Mouse (Mus musculus) retina, embryonic 14.5 days (tissue): ENCODE measurements at regions not wholly inside any gene's neighbourhood (a gene's known extent, or its start where the extent isn't known, plus 50 kb on each side); places are given as distances from the start of the nearest gene placed in this dataset.
A peak's percentile ranks its signal among the peaks of the same experiment; 100 is the strongest.

ENCODE experiments used
- DNase-seq: peaks from one replicate; pipeline ENCODE4 v3.0.0-alpha.2; 2015; ENCODE audit warnings: low spot score

- DNase-seq, result no peak
Observed at GRCm38 (mm10) chr8:116133084-116133483, 371.7 kb upstream of the Dynlrb2 start.

DNA sequence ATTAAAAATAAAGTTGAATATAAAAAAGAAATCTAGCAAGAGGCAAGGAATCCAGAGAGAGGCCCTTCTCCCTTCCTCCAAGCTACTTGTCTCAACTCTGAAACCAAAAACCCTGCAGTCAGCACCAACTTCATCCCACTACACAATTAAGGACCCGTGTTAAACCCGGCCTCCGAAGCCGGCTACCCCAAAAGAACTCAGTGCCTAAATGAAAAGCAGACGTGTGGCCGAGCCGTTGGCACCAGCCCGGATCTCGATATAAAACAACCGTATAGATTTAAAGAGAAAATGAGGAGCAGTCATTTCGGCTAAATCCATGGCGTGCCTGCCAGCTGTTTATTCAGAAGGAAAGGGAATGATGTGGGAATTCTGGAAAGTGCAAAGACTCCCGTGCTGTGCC, 384.7 kb upstream of the Dynlrb2 start:
- no peak for DNase-seq

DNA sequence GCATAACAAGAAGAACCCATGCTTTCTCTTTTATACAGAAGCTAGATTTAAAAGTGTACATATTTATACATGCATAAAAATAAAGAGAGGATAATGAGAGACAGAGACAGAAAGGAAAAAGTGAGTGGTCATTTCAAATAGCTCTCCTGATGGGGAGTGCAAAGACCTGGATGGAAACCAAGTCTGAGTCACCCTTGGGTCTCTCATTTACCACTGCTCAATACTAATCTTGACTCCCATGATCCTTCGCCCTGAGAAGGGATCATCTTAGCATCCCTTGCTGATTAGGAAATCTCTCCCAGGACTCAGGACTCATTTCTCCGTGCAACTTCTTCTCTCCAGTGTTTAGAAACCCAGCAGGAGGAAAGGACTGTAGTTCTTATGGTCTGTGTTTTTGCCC, 386.9 kb upstream of the Dynlrb2 start:
- no peak for DNase-seq

DNA sequence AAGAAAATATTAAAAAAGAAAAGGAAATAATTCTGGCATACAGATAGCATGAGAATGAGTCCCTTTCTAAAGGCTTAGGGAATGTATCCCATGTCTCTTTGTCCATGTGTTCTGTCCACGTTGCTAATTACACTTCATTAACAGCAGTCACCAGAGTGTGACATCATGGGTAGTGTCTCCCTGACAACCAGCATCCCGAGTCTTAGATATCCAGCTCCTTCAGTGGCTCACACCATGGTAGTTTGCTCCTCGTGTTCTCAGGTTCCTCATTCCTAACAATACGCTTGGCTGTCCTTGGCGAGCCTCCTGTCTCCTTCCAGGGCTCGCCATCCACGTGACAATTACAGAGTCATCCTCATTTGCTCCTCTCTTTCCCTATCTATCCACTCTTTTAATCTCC, 388.1 kb upstream of the Dynlrb2 start:
- DNase-seq, result peak; percentile 40

DNA sequence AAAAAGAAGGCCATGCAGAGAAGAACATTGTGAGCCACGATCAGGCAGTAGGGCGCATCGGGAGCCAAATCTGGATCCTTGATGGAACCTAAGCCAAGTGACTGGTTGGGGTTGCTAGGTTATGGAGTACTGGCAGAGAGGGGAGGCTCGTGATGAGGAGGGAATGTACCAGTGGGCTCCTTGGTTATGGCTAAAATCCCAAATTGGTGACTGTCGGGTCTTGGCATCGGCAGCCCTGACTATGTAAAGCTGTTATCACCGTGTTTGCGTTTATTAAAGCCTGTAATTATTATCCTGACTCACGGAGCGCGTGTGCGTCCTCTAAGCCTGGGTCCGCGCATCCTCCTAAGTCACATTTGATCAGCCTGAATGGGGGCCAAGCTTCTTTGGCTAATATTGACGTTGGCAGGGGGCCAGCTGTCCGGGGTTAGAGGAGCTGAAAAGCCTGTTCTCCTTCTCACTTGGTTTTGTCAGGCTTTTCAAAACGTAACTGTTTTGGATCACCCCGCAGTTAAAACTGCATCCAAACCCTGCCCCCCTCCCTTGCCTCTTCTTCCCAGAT, 388.9 kb upstream of the Dynlrb2 start:
- peak; percentile 63 for DNase-seq

DNA sequence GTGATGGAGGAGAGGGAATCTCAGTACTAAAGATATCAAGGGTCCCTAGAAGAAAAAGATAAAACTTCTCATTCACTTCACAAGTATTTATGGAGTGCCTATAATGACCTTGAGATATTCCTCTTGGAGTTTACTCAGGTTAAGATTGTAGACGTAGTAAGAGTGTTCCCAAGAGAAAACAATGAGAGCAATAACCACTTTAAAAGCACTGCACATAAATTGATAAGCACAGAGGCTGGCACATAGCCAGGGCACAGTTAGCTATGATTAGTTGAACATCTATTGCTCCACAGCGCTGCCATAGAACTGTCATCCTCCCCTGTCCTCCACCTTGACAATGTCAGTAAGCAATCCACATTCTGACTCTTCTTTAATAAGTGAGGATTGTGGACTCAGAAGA, 389.8 kb upstream of the Dynlrb2 start:
- DNase-seq, result no peak

GRCm38 (mm10) chr8:116114502-116114901, 390.3 kb upstream of the Dynlrb2 start:
- DNase-seq, result no peak

DNA sequence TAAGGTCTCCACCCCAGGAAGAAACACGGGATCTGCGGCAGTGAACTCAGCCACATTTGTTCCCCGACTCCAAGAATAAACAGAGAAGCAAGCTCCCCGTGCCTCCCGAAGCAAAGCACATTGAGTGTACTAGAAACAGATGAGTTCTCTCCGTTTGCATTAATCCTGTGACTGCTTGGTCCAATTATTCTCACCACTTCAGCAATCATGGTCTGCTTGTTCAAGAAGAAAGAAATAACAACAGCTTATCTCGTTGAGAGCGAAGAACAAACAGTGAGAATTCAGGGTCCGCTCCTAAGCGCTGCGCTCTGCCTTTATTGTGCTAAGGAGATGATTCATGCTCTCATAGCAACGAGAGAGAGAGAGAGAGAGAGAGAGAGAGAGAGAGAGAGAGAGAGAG, 393.6 kb upstream of the Dynlrb2 start:
- no peak for DNase-seq

GRCm38 (mm10) chr8:116096666-116097065, 389.1 kb upstream of the Maf start:
- DNase-seq, result no peak

GRCm38 (mm10) chr8:116083156-116083555, 375.6 kb upstream of the Maf start:
- DNase-seq, result no peak

- DNase-seq, result no peak
Observed at GRCm38 (mm10) chr8:116078849-116079407, 371.3 kb upstream of the Maf start.

GRCm38 (mm10) chr8:116071497-116071896, 363.9 kb upstream of the Maf start:
- no peak for DNase-seq

DNA sequence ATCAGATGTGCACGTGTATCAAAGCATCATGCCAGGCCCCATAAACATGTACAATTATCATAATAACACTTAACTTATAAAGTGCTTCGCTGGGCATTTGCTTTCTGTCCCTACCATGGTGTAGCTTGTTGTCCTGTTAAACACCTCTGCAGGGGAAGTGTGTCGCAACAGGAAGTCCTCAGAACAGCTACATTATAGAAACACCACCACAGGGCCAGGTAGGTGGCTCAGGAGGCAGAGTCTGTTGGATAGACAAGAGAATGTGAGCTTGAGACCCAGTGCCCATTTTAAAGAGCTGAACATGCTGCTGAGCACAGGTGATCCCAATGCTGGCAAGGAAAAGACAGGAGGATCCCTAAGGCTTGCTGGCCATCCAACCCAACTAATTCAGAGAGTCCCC, 361.9 kb upstream of the Maf start:
- DNase-seq, result no peak

- DNase-seq, result no peak
Observed at GRCm38 (mm10) chr8:116067978-116068375, 360.4 kb upstream of the Maf start.

- DNase-seq, result no peak
Observed at GRCm38 (mm10) chr8:116067182-116067977, 359.8 kb upstream of the Maf start.

DNA sequence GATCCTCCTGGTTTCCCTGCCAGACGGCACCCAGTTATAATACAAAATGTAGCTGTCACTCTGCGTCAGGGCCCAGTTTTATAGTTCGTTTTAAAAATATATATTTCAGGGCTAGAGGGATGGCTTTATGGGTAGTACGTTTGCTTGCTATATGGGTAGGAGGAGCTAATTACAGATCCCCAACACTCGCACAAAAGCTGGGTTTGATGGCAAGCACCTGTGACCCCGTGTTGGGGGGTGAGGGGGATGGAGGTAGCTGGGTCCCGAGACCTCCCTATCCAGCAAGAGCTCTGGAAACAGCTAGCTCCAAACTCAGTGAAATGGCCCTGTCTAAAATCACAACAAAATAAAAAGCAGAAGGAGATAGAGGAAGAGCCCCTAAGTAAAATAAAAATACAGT, 358.3 kb upstream of the Maf start:
- no peak for DNase-seq

DNA sequence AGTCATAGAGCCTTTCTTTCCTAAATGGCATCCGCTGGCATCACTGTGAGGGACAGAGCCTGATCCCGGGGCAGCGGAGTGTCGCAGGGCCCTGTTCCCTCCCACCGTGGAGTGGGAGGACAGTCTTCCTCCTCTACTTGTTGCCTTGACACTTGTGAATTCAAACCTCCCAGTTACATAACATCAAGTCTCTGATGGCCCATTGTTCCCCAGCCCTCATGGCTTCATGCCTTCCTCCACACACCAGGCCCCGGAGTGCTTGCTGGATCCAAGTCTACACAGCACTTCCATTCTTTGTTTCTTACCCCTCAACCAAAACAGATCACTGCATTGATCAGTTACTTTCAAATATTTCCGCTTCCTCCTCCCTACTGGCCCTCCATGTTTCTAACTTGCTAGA, 357.7 kb upstream of the Maf start:
- DNase-seq, result no peak

- no peak for DNase-seq
Observed at GRCm38 (mm10) chr8:116064562-116064961, 357.0 kb upstream of the Maf start.

- DNase-seq, result no peak
Observed at GRCm38 (mm10) chr8:116063541-116063940, 355.9 kb upstream of the Maf start.

DNA sequence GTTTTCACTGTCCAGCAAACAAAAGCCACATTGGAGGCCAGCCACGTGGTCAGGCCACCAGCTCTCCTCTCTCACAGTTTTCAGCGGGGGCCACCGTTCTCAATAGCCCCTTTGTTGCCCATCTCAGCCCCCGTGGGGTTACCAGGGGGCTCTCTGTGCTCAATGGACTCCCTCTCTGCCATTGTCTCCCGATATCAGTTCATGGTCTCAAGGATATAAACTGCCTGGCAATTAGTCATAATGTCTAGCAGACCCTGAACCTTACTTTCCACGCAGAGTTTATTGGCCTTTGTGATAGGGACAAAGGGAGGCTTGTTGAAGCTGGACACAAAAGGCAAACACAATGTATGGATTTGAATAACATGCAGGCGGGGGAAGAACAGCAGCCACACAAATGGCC, 345.9 kb upstream of the Maf start:
- DNase-seq, result peak; percentile 83

DNA sequence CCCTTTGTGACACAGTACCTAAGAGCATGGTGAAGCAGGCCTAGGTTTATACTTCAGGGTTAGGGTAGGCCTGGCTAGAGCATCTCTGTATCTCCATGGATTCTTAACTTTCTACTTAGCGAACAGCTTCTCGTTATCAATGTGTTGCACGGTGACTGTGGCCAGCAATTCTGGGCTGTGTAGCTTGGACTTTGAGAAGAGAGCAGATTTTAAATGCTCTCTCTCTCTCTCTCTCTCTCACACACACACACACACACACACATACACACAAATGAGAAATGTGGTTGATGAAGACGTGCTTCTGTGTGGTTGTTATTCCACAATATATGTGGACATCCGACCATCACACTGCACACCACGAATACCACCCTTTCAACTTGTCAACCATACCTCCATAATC, 345.4 kb upstream of the Maf start:
- no peak for DNase-seq

- no peak for DNase-seq
Observed at GRCm38 (mm10) chr8:116048480-116048879, 340.9 kb upstream of the Maf start.

DNA sequence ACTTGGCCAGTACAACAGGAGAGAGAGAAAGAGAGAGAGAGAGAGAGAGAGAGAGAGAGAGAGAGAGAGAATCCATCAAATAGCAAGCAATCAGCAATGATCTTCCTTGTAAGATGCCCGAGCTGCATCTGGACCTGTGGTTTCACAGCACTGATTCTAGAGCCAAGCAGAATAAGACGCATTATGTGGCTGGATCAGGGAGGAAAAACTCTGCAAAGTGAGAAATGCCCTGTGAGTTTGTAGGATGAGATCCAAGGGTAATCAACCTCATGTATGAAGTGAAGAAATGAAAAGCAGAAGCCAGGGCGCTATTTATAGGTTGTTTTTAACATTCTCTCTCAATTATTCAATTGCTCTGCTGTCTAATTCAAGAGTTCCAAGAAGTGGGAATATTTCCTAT, 339.3 kb upstream of the Maf start:
- DNase-seq, result no peak

GRCm38 (mm10) chr8:116045526-116045925, 337.9 kb upstream of the Maf start:
- no peak for DNase-seq
